Mouse (Mus musculus): ENCODE measurements around the gene Tbx10. TPM values are rescaled to one million over a fixed set of nuclear protein-coding genes. Genes with fewer than 3 reads are reported as not detected.

Tbx10 gene
- polyA plus RNA-seq (2015; fragmentation: Nextera tagmentation; extraction: Ambion mirVana) = 0.59 and 0.61 TPM in 2 replicates

- H3K9ac ChIP-seq (ENCODE audit: low read depth, low read length) = no peak within 1 kb of the TSS
- no peaks in the 10 kb centered on the region for H3K9me3 ChIP-seq (ENCODE audit: control insufficient read depth)
- H3K4me1 ChIP-seq (replicated peaks; ENCODE audit: control insufficient read depth, insufficient read depth, low read length) = peaks cover 8% of the 10 kb centered on the region; the same call in 1 of the 2 replicates
- peak; percentile 19; the same call in 1 of the 2 replicates for TF ChIP-seq CTCF (IDR thresholded peaks at IDR 0.05; ENCODE audit: low read depth)
- no peaks in the 10 kb centered on the region for H3K36me3 ChIP-seq (ENCODE audit: control insufficient read depth, insufficient read depth)
- H3K4me3 ChIP-seq (ENCODE audit: low read depth, low read length) = no peak within 1 kb of the TSS
- 0 out of 2 replicates have a peak within 1 kb of the TSS, but pooled peaks have one; percentile 6 for H3K4me2 ChIP-seq (replicated peaks; ENCODE audit: low read depth)
- no peak within 1 kb of the TSS for H3K27ac ChIP-seq (ENCODE audit: low read depth, low read length)
- no peak for ATAC-seq
- no peaks in the 10 kb centered on the region for H3K27me3 ChIP-seq (replicated peaks; ENCODE audit: control insufficient read depth, insufficient read depth, low read length)
- WGBS = 73% methylated on average over 5 of the region's 5 CpGs
Measured at GRCm38 (mm10) chr19:3992416-3992815, at the start of gene Tbx10. Tbx10 (plus strand) TSS chr19:3992752.

- no peak overlapping the region; the same call in 1 of the 2 replicates for H3K4me3 ChIP-seq (ENCODE audit: low read depth, low read length)
Measured at GRCm38 (mm10) chr19:3942986-3943735, 49.4 kb upstream of the Tbx10 start.

GRCm38 (mm10) chr19:3945872-3946564 is 46.5 kb upstream of the Tbx10 start:
- no peak for ATAC-seq
- 31% methylated on average over 10 of the region's 10 CpGs for WGBS
- Histone ChIP-seq H3K4me2 (replicated peaks; ENCODE audit: low read depth) (no peak overlapping the region), H3K27ac (ENCODE audit: low read depth, low read length) (no peak overlapping the region), H3K9me3 (ENCODE audit: control insufficient read depth) (no peaks in the 10 kb centered on the region), H3K36me3 (ENCODE audit: control insufficient read depth, insufficient read depth) (peaks cover 23% of the 10 kb centered on the region), H3K27me3 (replicated peaks; ENCODE audit: control insufficient read depth, insufficient read depth, low read length) (no peaks in the 10 kb centered on the region), H3K4me3 (ENCODE audit: low read depth, low read length) (no peak overlapping the region), H3K9ac (ENCODE audit: low read depth, low read length) (no peak overlapping the region), H3K4me1 (replicated peaks; ENCODE audit: control insufficient read depth, insufficient read depth, low read length) (0 out of 2 replicates have a peak, but pooled peaks cover 3% of the 10 kb centered on the region)
- TF ChIP-seq CTCF (IDR thresholded peaks at IDR 0.05; ENCODE audit: low read depth) = no peak

More at GRCm38 (mm10) chr19:3942986-3943735, 49.4 kb upstream of the Tbx10 start:
- H3K4me2 ChIP-seq (replicated peaks; ENCODE audit: low read depth) = peak overlapping the region; percentile 43
- H3K4me1 ChIP-seq (replicated peaks; ENCODE audit: control insufficient read depth, insufficient read depth, low read length) = 0 out of 2 replicates have a peak, but pooled peaks cover 3% of the 10 kb centered on the region
- WGBS = 18% methylated on average over 27 of the region's 27 CpGs
- H3K9ac ChIP-seq (ENCODE audit: low read depth, low read length) = no peak overlapping the region
- TF ChIP-seq CTCF (IDR thresholded peaks at IDR 0.05; ENCODE audit: low read depth) = peak; percentile 23; the same call in 1 of the 2 replicates
- H3K27me3 ChIP-seq (replicated peaks; ENCODE audit: control insufficient read depth, insufficient read depth, low read length) = no peaks in the 10 kb centered on the region
- H3K36me3 ChIP-seq (ENCODE audit: control insufficient read depth, insufficient read depth) = peaks cover 11% of the 10 kb centered on the region; the same call in 1 of the 2 replicates
- ATAC-seq = peak; percentile 66
- H3K27ac ChIP-seq (ENCODE audit: low read depth, low read length) = no peak overlapping the region
- H3K9me3 ChIP-seq (ENCODE audit: control insufficient read depth) = no peaks in the 10 kb centered on the region

- Histone ChIP-seq H3K9ac (ENCODE audit: low read depth, low read length) (no peak overlapping the region), H3K27ac (ENCODE audit: low read depth, low read length) (no peak overlapping the region), H3K4me1 (replicated peaks; ENCODE audit: control insufficient read depth, insufficient read depth, low read length) (0 out of 2 replicates have a peak, but pooled peaks cover 3% of the 10 kb centered on the region), H3K4me2 (replicated peaks; ENCODE audit: low read depth) (no peak overlapping the region), H3K27me3 (replicated peaks; ENCODE audit: control insufficient read depth, insufficient read depth, low read length) (no peaks in the 10 kb centered on the region), H3K4me3 (ENCODE audit: low read depth, low read length) (no peak overlapping the region), H3K36me3 (ENCODE audit: control insufficient read depth, insufficient read depth) (peaks cover 23% of the 10 kb centered on the region), H3K9me3 (ENCODE audit: control insufficient read depth) (no peaks in the 10 kb centered on the region)
- TF ChIP-seq CTCF (IDR thresholded peaks at IDR 0.05; ENCODE audit: low read depth) = peak; percentile 98
- 18% methylated on average over 2 of the region's 2 CpGs for WGBS
- peak; percentile 52 for ATAC-seq
Measured at GRCm38 (mm10) chr19:3946715-3947114, 45.8 kb upstream of the Tbx10 start.

GRCm38 (mm10) chr19:3947813-3948212 is 44.7 kb upstream of the Tbx10 start:
- H3K4me3 ChIP-seq (ENCODE audit: low read depth, low read length) = no peak overlapping the region
- no peak overlapping the region for H3K27ac ChIP-seq (ENCODE audit: low read depth, low read length)
- no peak for TF ChIP-seq CTCF (IDR thresholded peaks at IDR 0.05; ENCODE audit: low read depth)
- WGBS = 82% methylated on average over 3 of the region's 3 CpGs
- H3K27me3 ChIP-seq (replicated peaks; ENCODE audit: control insufficient read depth, insufficient read depth, low read length) = no peaks in the 10 kb centered on the region
- H3K9ac ChIP-seq (ENCODE audit: low read depth, low read length) = no peak overlapping the region
- H3K36me3 ChIP-seq (ENCODE audit: control insufficient read depth, insufficient read depth) = peaks cover 23% of the 10 kb centered on the region
- H3K4me1 ChIP-seq (replicated peaks; ENCODE audit: control insufficient read depth, insufficient read depth, low read length) = 0 out of 2 replicates have a peak, but pooled peaks cover 3% of the 10 kb centered on the region
- H3K9me3 ChIP-seq (ENCODE audit: control insufficient read depth) = no peaks in the 10 kb centered on the region
- H3K4me2 ChIP-seq (replicated peaks; ENCODE audit: low read depth) = no peak overlapping the region
- ATAC-seq = no peak

- no peak overlapping the region for H3K9ac ChIP-seq (ENCODE audit: low read depth, low read length)
Measured at GRCm38 (mm10) chr19:3948546-3948945, 44.0 kb upstream of the Tbx10 start.

More at GRCm38 (mm10) chr19:3948546-3948945, 44.0 kb upstream of the Tbx10 start:
- ATAC-seq = no peak
- no peak for TF ChIP-seq CTCF (IDR thresholded peaks at IDR 0.05; ENCODE audit: low read depth)
- H3K4me2 ChIP-seq (replicated peaks; ENCODE audit: low read depth) = no peak overlapping the region
- no peaks in the 10 kb centered on the region for H3K9me3 ChIP-seq (ENCODE audit: control insufficient read depth)
- no peaks in the 10 kb centered on the region for H3K27me3 ChIP-seq (replicated peaks; ENCODE audit: control insufficient read depth, insufficient read depth, low read length)
- H3K27ac ChIP-seq (ENCODE audit: low read depth, low read length) = no peak overlapping the region
- 0 out of 2 replicates have a peak, but pooled peaks cover under 1% of the 10 kb centered on the region for H3K4me1 ChIP-seq (replicated peaks; ENCODE audit: control insufficient read depth, insufficient read depth, low read length)
- no peak overlapping the region for H3K4me3 ChIP-seq (ENCODE audit: low read depth, low read length)
- 68% methylated on average over 14 of the region's 14 CpGs for WGBS
- peaks cover 23% of the 10 kb centered on the region for H3K36me3 ChIP-seq (ENCODE audit: control insufficient read depth, insufficient read depth)

Measured in intestine, postnatal 0 days (tissue).